Mouse (Mus musculus): ENCODE measurements at regions not wholly inside any gene's neighbourhood (a gene's known extent, or its start where the extent isn't known, plus 50 kb on each side); places are given as distances from the start of the nearest gene placed in this dataset.

GRCm38 (mm10) chr1:52397460-52397859, 103.0 kb downstream of the Nab1 start:
- no peak for TF ChIP-seq CTCF (conservative IDR thresholded peaks at IDR 0.05)
- Histone ChIP-seq H3K4me3 (no peak overlapping the region), H3K27ac (no peak overlapping the region)
- DNase-seq (ENCODE audit: low spot score in 2 of 2), result no peak

- TF ChIP-seq CTCF (conservative IDR thresholded peaks at IDR 0.05), result peak; percentile 40; the same call in 1 of the 2 replicates
- no peak overlapping the region for H3K27ac ChIP-seq
- H3K4me3 ChIP-seq, result no peak overlapping the region
- DNase-seq (ENCODE audit: low spot score in 2 of 2), result no peak
These were observed 107.5 kb downstream of the Nab1 start for GRCm38 (mm10) chr1:52392933-52393332.

DNA sequence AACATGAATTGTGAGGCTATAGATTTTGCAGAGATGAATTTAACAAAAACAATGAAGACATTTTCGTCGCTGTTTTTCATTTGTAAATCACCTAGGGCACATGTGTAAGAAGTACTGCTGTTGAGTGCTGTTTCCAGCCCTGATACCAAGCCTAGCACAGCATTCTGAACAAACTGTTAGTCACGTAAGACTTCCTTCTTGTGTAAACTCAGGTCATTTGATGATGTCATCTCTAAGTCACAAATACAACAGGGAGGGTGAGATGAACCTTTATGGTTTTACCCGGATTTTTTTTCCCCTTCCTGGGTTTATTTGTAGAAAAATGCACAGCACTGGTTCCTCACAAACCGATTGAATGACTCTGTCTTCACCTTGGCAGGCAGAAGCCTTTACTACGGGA, 111.6 kb downstream of the Nab1 start:
- no peak for TF ChIP-seq CTCF (conservative IDR thresholded peaks at IDR 0.05)
- no peak for DNase-seq (ENCODE audit: low spot score in 2 of 2)

GRCm38 (mm10) chr1:52388118-52388517, 112.4 kb downstream of the Nab1 start:
- H3K4me3 ChIP-seq, result no peak overlapping the region
- no peak for TF ChIP-seq CTCF (conservative IDR thresholded peaks at IDR 0.05)
- peak in 1 of 2 experiments; percentile 7 for DNase-seq (ENCODE audit: low spot score in 2 of 2)
- no peak overlapping the region for H3K27ac ChIP-seq

More for the DNA sequence above, 111.6 kb downstream of the Nab1 start:
- no peak overlapping the region for H3K4me3 ChIP-seq
- H3K27ac ChIP-seq, result no peak overlapping the region

DNA sequence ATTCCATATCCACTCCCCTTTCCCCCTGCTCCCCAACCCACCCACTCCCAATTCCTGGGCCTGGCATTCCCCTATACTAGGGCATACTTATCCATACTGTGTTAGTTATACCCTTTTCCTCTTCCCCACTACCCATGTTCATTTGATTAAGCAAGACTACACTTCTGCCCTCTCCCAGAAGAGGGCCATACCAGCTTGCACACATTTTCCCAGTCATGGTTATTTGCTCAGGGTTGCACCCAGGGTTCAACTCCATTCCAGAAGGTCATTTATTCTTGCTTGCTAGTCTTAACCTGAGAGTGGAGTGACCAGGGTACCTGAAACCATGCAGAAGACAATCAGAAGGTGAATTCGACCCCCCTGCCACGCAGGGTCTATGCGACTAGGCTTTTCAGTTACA, 113.4 kb downstream of the Nab1 start:
- TF ChIP-seq CTCF (conservative IDR thresholded peaks at IDR 0.05), result peak; percentile 53
- Histone ChIP-seq H3K4me3 (no peak overlapping the region), H3K27ac (no peak overlapping the region)
- DNase-seq (ENCODE audit: low spot score in 2 of 2), result no peak

DNA sequence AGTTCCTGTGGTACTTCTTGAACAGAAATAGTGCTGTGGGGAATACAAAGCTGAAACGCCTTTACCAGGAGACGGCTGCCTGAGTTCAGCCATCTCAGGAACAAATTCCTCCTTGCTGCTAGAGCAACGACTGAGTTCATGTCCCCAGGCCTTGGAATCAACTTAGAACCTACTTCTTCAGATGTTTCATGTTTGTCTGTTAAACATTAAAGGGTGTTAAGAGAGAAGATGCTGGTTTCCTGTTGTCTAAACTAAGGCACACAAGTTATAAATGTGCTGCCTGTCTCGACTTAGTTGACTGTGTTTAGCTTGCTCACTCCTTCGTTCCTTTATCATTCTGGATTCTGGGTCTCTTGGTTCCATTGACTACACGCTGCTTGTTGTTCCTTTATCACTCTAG, 125.2 kb downstream of the Nab1 start:
- TF ChIP-seq CTCF (conservative IDR thresholded peaks at IDR 0.05), result no peak
- Histone ChIP-seq H3K27ac (no peak overlapping the region), H3K4me3 (no peak overlapping the region)
- DNase-seq (ENCODE audit: low spot score in 2 of 2), result no peak

DNA sequence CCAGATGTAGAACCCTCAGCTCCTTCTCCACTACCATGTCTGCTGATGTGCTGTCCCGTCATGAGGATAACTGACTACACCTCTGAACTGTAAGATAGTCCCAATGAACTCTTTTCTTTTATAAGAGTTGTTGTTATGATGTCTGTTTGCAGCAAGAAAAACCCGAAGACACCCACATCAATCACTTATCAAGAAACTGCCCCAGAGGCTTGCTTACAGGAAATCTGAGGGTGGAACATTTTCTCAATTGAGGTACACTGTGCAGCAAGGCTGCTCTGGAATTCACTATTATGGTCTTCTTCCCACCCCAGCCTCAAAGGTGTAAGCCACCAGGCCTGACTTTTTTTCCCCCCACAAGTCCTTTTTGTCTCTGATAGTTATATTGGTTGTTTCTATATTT, 125.8 kb downstream of the Nab1 start:
- no peak for DNase-seq (ENCODE audit: low spot score in 2 of 2)
- no peak for TF ChIP-seq CTCF (conservative IDR thresholded peaks at IDR 0.05)
- no peak overlapping the region for H3K27ac ChIP-seq
- no peak overlapping the region for H3K4me3 ChIP-seq

DNA sequence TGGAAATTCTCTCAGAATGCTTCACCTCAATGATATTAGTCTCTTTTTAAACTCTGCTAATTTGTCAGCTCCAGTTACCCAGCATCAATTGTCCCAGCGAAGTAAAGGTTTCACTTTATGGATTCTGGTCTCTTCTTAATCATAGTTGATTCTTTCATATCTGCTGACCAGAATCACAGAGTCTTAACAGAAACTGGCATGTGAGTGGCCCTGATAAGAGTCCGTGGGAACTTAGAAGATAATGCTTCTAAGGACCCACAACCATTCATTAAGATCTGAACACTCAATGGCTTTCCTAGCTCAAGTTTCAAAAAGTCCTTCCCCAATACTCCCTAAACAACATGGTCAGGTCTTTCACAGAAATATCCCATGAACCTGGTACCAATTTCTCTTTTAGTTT, 126.7 kb downstream of the Nab1 start:
- Histone ChIP-seq H3K27ac (no peak overlapping the region), H3K4me3 (no peak overlapping the region)
- DNase-seq (ENCODE audit: low spot score in 2 of 2), result no peak
- no peak for TF ChIP-seq CTCF (conservative IDR thresholded peaks at IDR 0.05)

DNA sequence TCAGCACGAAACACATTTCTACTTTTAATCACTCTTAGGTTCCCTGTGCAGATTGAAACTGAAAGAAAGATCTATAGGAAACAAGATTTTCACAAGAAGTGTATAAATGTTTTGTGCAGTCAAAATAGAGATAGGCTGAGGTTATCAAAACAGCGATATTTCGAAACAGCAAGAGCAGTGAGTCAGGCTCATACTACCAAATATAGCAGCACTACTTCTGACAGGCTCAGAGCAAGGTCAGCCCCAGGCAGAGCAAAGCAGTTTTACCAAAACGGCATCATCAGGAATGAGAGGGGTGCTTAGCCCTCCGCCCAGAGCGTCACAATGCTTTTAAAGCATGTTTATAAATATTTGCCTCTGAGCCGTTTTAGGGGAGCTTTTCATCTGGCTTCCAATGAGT, 133.4 kb upstream of the Gls start:
- no peak for TF ChIP-seq CTCF (conservative IDR thresholded peaks at IDR 0.05)
- Histone ChIP-seq H3K4me3 (no peak overlapping the region), H3K27ac (no peak overlapping the region)
- no peak for DNase-seq (ENCODE audit: low spot score in 2 of 2)

GRCm38 (mm10) chr1:52363625-52364024, 130.6 kb upstream of the Gls start:
- no peak overlapping the region for H3K27ac ChIP-seq
- DNase-seq (ENCODE audit: low spot score in 2 of 2), result no peak
- TF ChIP-seq CTCF (conservative IDR thresholded peaks at IDR 0.05), result no peak
- no peak overlapping the region for H3K4me3 ChIP-seq

GRCm38 (mm10) chr1:52362976-52363375, 129.9 kb upstream of the Gls start:
- Histone ChIP-seq H3K4me3 (no peak overlapping the region), H3K27ac (no peak overlapping the region)
- no peak for DNase-seq (ENCODE audit: low spot score in 2 of 2)
- TF ChIP-seq CTCF (conservative IDR thresholded peaks at IDR 0.05), result no peak

DNA sequence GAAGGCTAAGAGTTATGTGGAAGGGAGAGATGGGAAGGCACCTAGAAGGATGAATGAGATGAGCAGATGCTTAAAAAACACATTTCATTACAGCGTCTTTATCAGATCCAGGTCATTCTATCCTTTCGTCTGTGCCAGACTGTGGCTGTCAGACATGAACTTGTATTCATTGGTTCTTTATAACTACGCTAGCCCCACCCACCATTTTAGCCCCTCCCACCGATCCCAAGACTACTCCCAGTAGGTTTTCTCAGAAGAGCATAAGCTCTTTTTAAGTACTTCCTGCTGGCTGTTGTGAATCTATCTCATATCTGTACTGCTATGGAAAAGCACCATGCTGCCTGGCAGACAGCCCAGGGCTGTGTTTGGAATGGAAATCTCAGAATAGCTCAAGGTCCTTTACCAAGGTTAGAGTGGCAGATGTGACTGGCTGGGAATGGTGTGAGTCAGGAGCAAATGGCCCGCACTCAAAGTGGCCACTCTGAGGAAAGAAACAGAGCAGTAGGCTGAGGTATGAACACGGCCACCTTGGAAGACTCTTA, 121.1 kb upstream of the Gls start:
- TF ChIP-seq CTCF (conservative IDR thresholded peaks at IDR 0.05), result no peak
- peak in 1 of 2 experiments; percentile 14 for DNase-seq (ENCODE audit: low spot score in 2 of 2)
- Histone ChIP-seq H3K27ac (no peak overlapping the region), H3K4me3 (no peak overlapping the region)

DNA sequence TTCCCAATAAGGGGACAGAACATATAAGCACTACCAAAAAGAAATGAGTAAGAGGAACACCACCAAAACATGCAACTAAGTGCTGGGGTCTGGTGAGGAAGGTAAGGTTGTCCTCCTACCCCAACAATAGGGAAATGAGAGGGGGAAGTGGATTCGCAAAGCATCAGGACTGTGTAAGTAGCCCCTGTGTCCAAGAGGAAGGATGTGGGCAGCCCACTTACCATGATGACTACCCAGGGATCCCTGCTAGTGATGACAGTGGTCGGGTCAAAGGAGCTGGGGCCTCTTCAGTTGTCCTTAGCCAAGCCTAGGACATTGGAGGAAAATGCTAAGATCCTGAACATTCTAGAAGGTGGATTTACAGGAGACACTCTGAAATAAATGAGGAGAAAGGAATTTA, 109.1 kb upstream of the Gls start:
- TF ChIP-seq CTCF (conservative IDR thresholded peaks at IDR 0.05), result no peak
- Histone ChIP-seq H3K27ac (no peak overlapping the region), H3K4me3 (no peak overlapping the region)
- no peak for DNase-seq (ENCODE audit: low spot score in 2 of 2)

DNA sequence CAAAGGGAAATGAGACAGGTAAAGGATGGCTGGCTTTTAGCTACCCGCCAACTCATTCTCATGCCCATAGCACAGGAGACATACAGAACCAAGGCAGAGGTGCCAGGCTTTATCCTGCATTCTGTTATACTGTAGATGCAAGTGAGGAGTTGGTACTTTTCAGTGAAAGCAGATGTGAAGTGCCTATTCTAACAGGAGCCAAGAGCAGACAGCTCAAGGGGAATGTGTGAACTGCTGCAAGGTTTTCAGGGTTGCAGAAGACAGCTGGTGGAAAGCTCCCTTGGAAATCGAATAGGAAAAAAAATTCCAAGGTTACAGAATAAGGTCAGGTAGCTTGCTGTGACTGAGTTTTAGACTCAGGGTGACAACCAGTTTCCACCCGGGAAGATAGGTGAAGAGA, 105.7 kb upstream of the Gls start:
- Histone ChIP-seq H3K4me3 (no peak overlapping the region), H3K27ac (no peak overlapping the region)
- TF ChIP-seq CTCF (conservative IDR thresholded peaks at IDR 0.05), result no peak
- DNase-seq (ENCODE audit: low spot score in 2 of 2), result no peak

DNA sequence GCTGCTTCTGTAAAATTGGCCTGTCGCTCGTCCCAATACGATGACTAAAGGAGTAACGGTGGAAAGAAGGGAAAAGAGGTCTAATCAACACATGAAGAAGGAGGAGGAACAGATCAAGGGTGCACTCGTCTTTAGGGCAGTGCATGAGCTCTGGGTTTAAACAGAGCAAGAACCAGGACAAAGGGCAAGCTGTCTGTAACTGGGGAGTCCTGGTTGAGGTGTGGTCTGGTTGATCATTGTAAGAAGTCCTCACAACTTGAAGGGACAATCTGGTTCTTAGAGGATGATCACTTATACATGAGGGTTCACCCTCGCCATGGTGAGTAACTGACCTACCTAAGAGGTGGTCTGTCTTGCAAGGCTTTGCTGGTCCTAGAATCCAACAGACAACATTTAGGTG, 105.2 kb upstream of the Gls start:
- H3K4me3 ChIP-seq, result no peak overlapping the region

More for the DNA sequence above, 105.2 kb upstream of the Gls start:
- no peak overlapping the region for H3K27ac ChIP-seq
- DNase-seq (ENCODE audit: low spot score in 2 of 2), result no peak
- no peak for TF ChIP-seq CTCF (conservative IDR thresholded peaks at IDR 0.05)
